Mouse (Mus musculus) cerebellum, adult 11-12 months (tissue): Measurements from ENCODE around the gene Arl2bp.
A peak's percentile ranks its signal among the peaks of the same experiment; 100 is the strongest.

Source experiments
- DNase-seq: peaks from one replicate; pipeline ENCODE4 v3.0.0; 2022

Gene Arl2bp

GRCm38 (mm10) chr8:94666456-94667308 lies at the start of gene Arl2bp:
TSS of gene Arl2bp (plus strand) at chr8:94666600.
- DNase-seq, result peak; percentile 95

- DNase-seq, result no peak
Measured at GRCm38 (mm10) chr8:94624885-94625284, 41.5 kb upstream of the Arl2bp start.

- no peak for DNase-seq
Measured at GRCm38 (mm10) chr8:94633564-94634194, 32.7 kb upstream of the Arl2bp start.

- DNase-seq, result no peak
Measured at GRCm38 (mm10) chr8:94634211-94634610, 32.2 kb upstream of the Arl2bp start.

GRCm38 (mm10) chr8:94641183-94641582 lies 25.2 kb upstream of the Arl2bp start:
- DNase-seq, result no peak

- DNase-seq, result no peak
Measured at GRCm38 (mm10) chr8:94641938-94642337, 24.5 kb upstream of the Arl2bp start.

- no peak for DNase-seq
Measured at GRCm38 (mm10) chr8:94645202-94645601, 21.2 kb upstream of the Arl2bp start.

GRCm38 (mm10) chr8:94646165-94646564 lies 20.2 kb upstream of the Arl2bp start:
- DNase-seq, result no peak

GRCm38 (mm10) chr8:94649496-94649895 lies 16.9 kb upstream of the Arl2bp start:
- DNase-seq, result no peak

GRCm38 (mm10) chr8:94652951-94653350 lies 13.4 kb upstream of the Arl2bp start:
- DNase-seq, result no peak

GRCm38 (mm10) chr8:94654994-94655393 lies 11.4 kb upstream of the Arl2bp start:
- DNase-seq, result no peak

GRCm38 (mm10) chr8:94658031-94658430 lies 8.4 kb upstream of the Arl2bp start:
- DNase-seq, result no peak

GRCm38 (mm10) chr8:94660418-94660817 lies 6.0 kb upstream of the Arl2bp start:
- DNase-seq, result no peak

GRCm38 (mm10) chr8:94664722-94665121 lies 1.7 kb upstream of the Arl2bp start:
- no peak for DNase-seq

- no peak for DNase-seq
Measured at GRCm38 (mm10) chr8:94674384-94674783, 8.0 kb downstream of the Arl2bp start.

- DNase-seq, result no peak
Measured at GRCm38 (mm10) chr8:94675923-94676322, 9.5 kb downstream of the Arl2bp start.

- no peak for DNase-seq
Measured at GRCm38 (mm10) chr8:94678582-94678981, 12.2 kb downstream of the Arl2bp start.

- DNase-seq, result no peak
Measured at GRCm38 (mm10) chr8:94680414-94680813, 14.0 kb downstream of the Arl2bp start.

GRCm38 (mm10) chr8:94682732-94683524 lies 16.5 kb downstream of the Arl2bp start:
- DNase-seq, result no peak

GRCm38 (mm10) chr8:94684287-94684686 lies 17.9 kb downstream of the Arl2bp start:
- no peak for DNase-seq

GRCm38 (mm10) chr8:94685953-94686352 lies 19.6 kb downstream of the Arl2bp start:
- DNase-seq, result no peak

GRCm38 (mm10) chr8:94694701-94695100 lies 28.3 kb downstream of the Arl2bp start:
- no peak for DNase-seq

GRCm38 (mm10) chr8:94695341-94695993 lies 29.1 kb downstream of the Arl2bp start:
- no peak for DNase-seq
